9 mouse cellular contexts compared by ENCODE assay signal in genomic region chr12:111704609-111705008, GRCm38 (mm10). TPM values are rescaled to one million over a fixed set of nuclear protein-coding genes. Genes with fewer than 3 reads are reported as not detected.
A peak's percentile ranks its signal among the peaks of the same experiment; 100 is the strongest.
DNase-seq lines count a peak whose midpoint lies in the region; ATAC-seq and TF ChIP-seq lines count a peak whose summit lies in the region.
"Had no signal": no experiment of that assay in that cellular context is flagged by ENCODE, and none has a peak within 500 bp of the region (broad histone marks: within the 10 kb centered on the region; RNA-seq: fewer than 3 reads in every experiment).

No protein-coding gene starts in this region.

- ATAC-seq in limb, embryonic 13.5 days (ENCODE audit: low FRiP score, low read depth) = 0 out of 2 replicates have a peak, but pooled peaks have one; percentile 29
- peak; percentile 47; the same call in 1 of the 2 replicates for ATAC-seq in stomach, embryonic 14.5 days (ENCODE audit: insufficient number of reproducible peaks, insufficient read depth, low FRiP score, low read depth)

- 0 out of 2 replicates have a peak overlapping the region, but pooled peaks have one; percentile 0 for H3K4me2 ChIP-seq in limb, embryonic 13.5 days (replicated peaks)
- H3K4me2 ChIP-seq in stomach, embryonic 14.5 days (replicated peaks; ENCODE audit: low read depth, low read length) = no peak overlapping the region

- no peaks in the 10 kb centered on the region for H3K9me3 ChIP-seq in limb, embryonic 13.5 days
- no peaks in the 10 kb centered on the region for H3K9me3 ChIP-seq in stomach, embryonic 14.5 days (ENCODE audit: control insufficient read depth, low read depth, low read length)

- peak; percentile 51 for DNase-seq in embryo, embryonic 11 days
- no peak for DNase-seq in embryo, embryonic 10.5 days (ENCODE audit: low spot score)
- peak; percentile 58 for DNase-seq in adrenal gland, postnatal 25 days
- DNase-seq in heart, adult 9 months (ENCODE audit: low spot score in 2 of 2) = peak; percentile 83 to 85
- no peak for DNase-seq in right cerebral cortex, postnatal 25 days
- DNase-seq in cerebellum, adult 2 months = no peak

- 50% methylated on average over 9 of the region's 9 CpGs for WGBS in limb, embryonic 13.5 days
- WGBS in stomach, embryonic 14.5 days = 41% methylated on average over 9 of the region's 9 CpGs
- 41% methylated on average over 9 of the region's 9 CpGs for WGBS in cerebellum, adult 2 months

- H3K9ac ChIP-seq in limb, embryonic 13.5 days = 0 out of 2 replicates have a peak overlapping the region, but pooled peaks have one; percentile 31
- no peak overlapping the region for H3K9ac ChIP-seq in stomach, embryonic 14.5 days (replicated peaks; ENCODE audit: low read depth, low read length)

- H3K27ac ChIP-seq in limb, embryonic 13.5 days = peak overlapping the region; percentile 15; the same call in 1 of the 2 replicates
- H3K27ac ChIP-seq in stomach, embryonic 14.5 days (ENCODE audit: low read length) = no peak overlapping the region
- H3K27ac ChIP-seq in cerebellum, adult 2 months (ENCODE audit: insufficient read depth, low read length) = no peak overlapping the region

- H3K4me3 ChIP-seq in limb, embryonic 13.5 days = no peak overlapping the region
- no peak overlapping the region for H3K4me3 ChIP-seq in stomach, embryonic 14.5 days (ENCODE audit: low read depth, low read length)
- H3K4me3 ChIP-seq in cerebellum, adult 2 months (replicated peaks; ENCODE audit: insufficient read depth, low read depth, low read length) = no peak overlapping the region

- TF ChIP-seq POLR2A in cerebellum, adult 2 months (IDR thresholded peaks at IDR 0.05; ENCODE audit: borderline replicate concordance, insufficient read depth, low read length) = no peak

- TF ChIP-seq CTCF in cerebellum, adult 2 months (IDR thresholded peaks at IDR 0.05; ENCODE audit: borderline replicate concordance, insufficient read depth, low read depth, low read length) = no peak

- peaks cover 9% of the 10 kb centered on the region for H3K4me1 ChIP-seq in limb, embryonic 13.5 days
- H3K4me1 ChIP-seq in stomach, embryonic 14.5 days (ENCODE audit: control insufficient read depth, insufficient read depth, low read length) = peaks cover 4% of the 10 kb centered on the region; the same call in 1 of the 2 replicates
- H3K4me1 ChIP-seq in cerebellum, adult 2 months (ENCODE audit: control insufficient read depth, insufficient read depth, low read length) = peaks cover 13% of the 10 kb centered on the region

- H3K27me3 ChIP-seq in limb, embryonic 13.5 days = no peaks in the 10 kb centered on the region
- H3K27me3 ChIP-seq in stomach, embryonic 14.5 days (ENCODE audit: control insufficient read depth, insufficient read depth, low read length) = no peaks in the 10 kb centered on the region
- no peaks in the 10 kb centered on the region for H3K27me3 ChIP-seq in cerebellum, adult 2 months (ENCODE audit: control insufficient read depth, insufficient read depth, low read length)
- H3K27me3 ChIP-seq: CH12.LX had no signal

- peaks cover 22% of the 10 kb centered on the region for H3K36me3 ChIP-seq in limb, embryonic 13.5 days
- peaks cover 16% of the 10 kb centered on the region; the same call in 1 of the 2 replicates for H3K36me3 ChIP-seq in stomach, embryonic 14.5 days (ENCODE audit: control insufficient read depth, insufficient read depth, low read length)

RNA-seq across cellular contexts. Expression of gene Bag5, which starts 8.4 kb away (rescaled TPM):
- 34.8 and 36.2 TPM in 2 replicates for total RNA-seq in adrenal gland, postnatal 25 days (2021)
- polyA plus RNA-seq in limb, embryonic 13.5 days (2015; fragmentation: Nextera tagmentation; extraction: Ambion mirVana) = 62.7 and 63.0 TPM in 2 replicates
- polyA plus RNA-seq in stomach, embryonic 14.5 days (2014; fragmentation: Nextera tagmentation; extraction: Ambion mirVana) = 49.8 and 58.0 TPM in 2 replicates
- polyA plus RNA-seq in cerebellum, adult 2 months (2012; rRNA removed) = 52.7 and 54.4 TPM in 2 replicates

RNA-seq across cellular contexts. Expression of gene Apopt1, which starts 8.5 kb away (rescaled TPM):
- total RNA-seq in adrenal gland, postnatal 25 days (2021) = 69.6 and 71.2 TPM in 2 replicates
- 60.8 and 61.0 TPM in 2 replicates for polyA plus RNA-seq in limb, embryonic 13.5 days (2015; fragmentation: Nextera tagmentation; extraction: Ambion mirVana)
- polyA plus RNA-seq in stomach, embryonic 14.5 days (2014; fragmentation: Nextera tagmentation; extraction: Ambion mirVana) = 56.1 and 60.8 TPM in 2 replicates
- polyA plus RNA-seq in cerebellum, adult 2 months (2012; rRNA removed) = 46.8 and 49.8 TPM in 2 replicates

RNA-seq across cellular contexts. Expression of gene Trmt61a, which starts 26.7 kb away (rescaled TPM):
- 9.6 and 11.0 TPM in 2 replicates for total RNA-seq in adrenal gland, postnatal 25 days (2021)
- 10.7 and 13.0 TPM in 2 replicates for polyA plus RNA-seq in limb, embryonic 13.5 days (2015; fragmentation: Nextera tagmentation; extraction: Ambion mirVana)
- 7.8 and 9.2 TPM in 2 replicates for polyA plus RNA-seq in stomach, embryonic 14.5 days (2014; fragmentation: Nextera tagmentation; extraction: Ambion mirVana)
- polyA plus RNA-seq in cerebellum, adult 2 months (2012; rRNA removed) = 14.2 and 14.4 TPM in 2 replicates

RNA-seq across cellular contexts. Expression of gene Ckb, which starts 32.5 kb away (rescaled TPM):
- total RNA-seq in adrenal gland, postnatal 25 days (2021) = 24.3 and 27.3 TPM in 2 replicates
- 128 and 135 TPM in 2 replicates for polyA plus RNA-seq in limb, embryonic 13.5 days (2015; fragmentation: Nextera tagmentation; extraction: Ambion mirVana)
- polyA plus RNA-seq in stomach, embryonic 14.5 days (2014; fragmentation: Nextera tagmentation; extraction: Ambion mirVana) = 548 and 555 TPM in 2 replicates
- 5,042 and 5,433 TPM in 2 replicates for polyA plus RNA-seq in cerebellum, adult 2 months (2012; rRNA removed)

RNA-seq across cellular contexts. Expression of gene Klc1, which starts 54.0 kb away (rescaled TPM):
- 118 and 144 TPM in 2 replicates for total RNA-seq in adrenal gland, postnatal 25 days (2021)
- polyA plus RNA-seq in limb, embryonic 13.5 days (2015; fragmentation: Nextera tagmentation; extraction: Ambion mirVana) = 112 and 113 TPM in 2 replicates
- polyA plus RNA-seq in stomach, embryonic 14.5 days (2014; fragmentation: Nextera tagmentation; extraction: Ambion mirVana) = 111 and 120 TPM in 2 replicates
- 874 and 889 TPM in 2 replicates for polyA plus RNA-seq in cerebellum, adult 2 months (2012; rRNA removed)

Comparison
In these comparisons a context has a peak if more than half of its experiments do, and no peak if none do; other contexts are left out.
1. DNase-seq: peak in embryo, embryonic 11 days (single experiment), adrenal gland, postnatal 25 days (single experiment) and heart, adult 9 months (2 of 2); none in embryo, embryonic 10.5 days (single experiment), right cerebral cortex, postnatal 25 days (single experiment) and cerebellum, adult 2 months (0 of 2).